Mouse (Mus musculus): Measurements from ENCODE around the gene Pnpla1.

DNA sequence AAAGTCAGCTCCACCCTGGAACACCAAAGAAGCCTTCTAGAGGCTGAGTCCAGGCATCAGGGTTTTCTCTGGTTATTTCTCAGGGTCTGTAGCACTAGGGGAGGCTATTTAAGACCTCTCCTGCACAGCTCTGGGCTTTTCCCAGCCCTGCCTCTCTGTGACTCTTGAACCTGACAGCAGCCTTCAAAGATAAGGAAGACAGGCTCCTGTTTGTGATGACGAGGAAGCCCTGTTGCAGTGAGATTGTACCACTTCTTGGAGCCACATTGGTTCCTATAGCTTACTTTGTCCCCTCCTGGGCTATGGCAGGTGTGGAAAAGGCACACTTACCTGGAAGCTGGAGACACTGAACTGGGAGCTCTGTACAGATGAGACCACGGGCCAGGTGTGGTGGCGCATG lies 25.3 kb upstream of the Pnpla1 start:
- TF ChIP-seq POLR2A (IDR thresholded peaks at IDR 0.05; ENCODE audit: borderline replicate concordance, low read depth, low read length), result no peak
- no peak for TF ChIP-seq CTCF (IDR thresholded peaks at IDR 0.05; ENCODE audit: low read depth, low read length)
